Mouse (Mus musculus) brain, embryonic 14.5 days (tissue): ENCODE data around the gene Med13.

Experiments
- CTCF ChIP-seq: fragments of 200-500 bp; IDR thresholded peaks from 2 replicates; pipeline ENCODE4 v1.5.1; 2012; ENCODE audit warnings: inconsistent platforms, mild to moderate bottlenecking, moderate library complexity, borderline replicate concordance; ENCODE audit not compliant: insufficient read depth, insufficient read length; ENCODE audit errors: extremely low read depth
- POLR2A ChIP-seq: fragments of 200-500 bp; IDR thresholded peaks from 2 replicates; pipeline ENCODE4 v1.6.1; 2012; ENCODE audit warnings: mild to moderate bottlenecking, inconsistent platforms, borderline replicate concordance; ENCODE audit not compliant: poor library complexity, insufficient read depth, insufficient read length, severe bottlenecking; ENCODE audit errors: extremely low read depth

- no peak for TF ChIP-seq CTCF
- TF ChIP-seq POLR2A = no peak
Measured at GRCm38 (mm10) chr11:86389506-86389905, 32.1 kb upstream of the Med13 start.
